Mouse (Mus musculus): ENCODE data around the gene Pfas. TPM values are rescaled to one million over a fixed set of nuclear protein-coding genes. Genes with fewer than 3 reads are reported as not detected.

The Pfas gene
- polyA plus RNA-seq, 1 experiment from 2014 or later = 13.7 TPM

- no peak overlapping the region for H3K4me3 ChIP-seq (ENCODE audit: low read depth, low read length)
- H3K36me3 ChIP-seq (ENCODE audit: control insufficient read depth, insufficient read depth) = no peaks in the 10 kb centered on the region
- no peaks in the 10 kb centered on the region for H3K4me1 ChIP-seq (ENCODE audit: control insufficient read depth, low read depth, low read length)
- no peak for ATAC-seq (ENCODE audit: low read depth)
- no peak overlapping the region for H3K4me2 ChIP-seq (ENCODE audit: low read depth, low read length)
- WGBS (ENCODE audit: insufficient replicate concordance) = 69% methylated on average over 1 of the region's 1 CpGs
- no peak overlapping the region for H3K27ac ChIP-seq (ENCODE audit: low read length)
- no peak overlapping the region for H3K9ac ChIP-seq (ENCODE audit: low read depth, low read length)
- H3K9me3 ChIP-seq (replicated peaks; ENCODE audit: control insufficient read depth, low read length) = no peaks in the 10 kb centered on the region
- peaks cover 38% of the 10 kb centered on the region for H3K27me3 ChIP-seq (ENCODE audit: control insufficient read depth, insufficient read depth, low read depth, low read length)
Measured at GRCm38 (mm10) chr11:68957971-68958370, 50.3 kb downstream of the Pfas start.

DNA sequence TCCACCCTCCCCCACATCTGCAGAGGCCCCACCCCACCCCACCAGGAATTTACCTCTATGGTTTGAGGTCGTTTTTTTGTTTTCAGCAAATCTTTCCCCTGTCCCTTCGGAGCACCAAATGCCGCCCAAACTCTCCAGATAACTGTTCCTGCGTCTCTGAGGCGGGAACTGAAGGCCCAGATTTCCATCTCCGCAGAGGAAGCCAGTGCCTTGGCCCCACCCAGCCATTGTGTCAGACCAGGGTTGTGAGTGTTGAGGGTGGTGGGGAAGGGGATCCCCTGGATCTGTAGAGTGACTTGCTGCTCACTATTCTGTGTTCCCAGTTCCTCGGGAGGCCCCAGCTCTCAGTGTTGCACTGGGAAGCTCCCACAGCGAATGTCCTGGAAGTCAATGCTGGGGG lies 51.0 kb downstream of the Pfas start, which contains the start of gene Arhgef15:
Gene Arhgef15 (minus strand): TSS at position 173 of the 400 bp plus-strand sequence.
- H3K4me1 ChIP-seq (ENCODE audit: control insufficient read depth, low read depth, low read length) = no peaks in the 10 kb centered on the region
- no peak within 1 kb of the TSS for H3K9ac ChIP-seq (ENCODE audit: low read depth, low read length)
- peaks cover 39% of the 10 kb centered on the region for H3K27me3 ChIP-seq (ENCODE audit: control insufficient read depth, insufficient read depth, low read depth, low read length)
- no peak within 1 kb of the TSS for H3K27ac ChIP-seq (ENCODE audit: low read length)
- no peaks in the 10 kb centered on the region for H3K9me3 ChIP-seq (replicated peaks; ENCODE audit: control insufficient read depth, low read length)
- WGBS (ENCODE audit: insufficient replicate concordance) = 27% methylated on average over 8 of the region's 8 CpGs
- peak within 1 kb of the TSS; percentile 6; the same call in 1 of the 2 replicates for H3K4me3 ChIP-seq (ENCODE audit: low read depth, low read length)
- no peak within 1 kb of the TSS for H3K4me2 ChIP-seq (ENCODE audit: low read depth, low read length)
- no peak for ATAC-seq (ENCODE audit: low read depth)
- H3K36me3 ChIP-seq (ENCODE audit: control insufficient read depth, insufficient read depth) = no peaks in the 10 kb centered on the region

- Histone ChIP-seq H3K4me2 (ENCODE audit: low read depth, low read length) (no peak overlapping the region), H3K27me3 (ENCODE audit: control insufficient read depth, insufficient read depth, low read depth, low read length) (peaks cover 39% of the 10 kb centered on the region)
Measured at GRCm38 (mm10) chr11:68956697-68957096, 51.6 kb downstream of the Pfas start.

GRCm38 (mm10) chr11:68956107-68956506 lies 52.2 kb downstream of the Pfas start:
- no peaks in the 10 kb centered on the region for H3K36me3 ChIP-seq (ENCODE audit: control insufficient read depth, insufficient read depth)
- no peaks in the 10 kb centered on the region for H3K4me1 ChIP-seq (ENCODE audit: control insufficient read depth, low read depth, low read length)
- no peaks in the 10 kb centered on the region for H3K9me3 ChIP-seq (replicated peaks; ENCODE audit: control insufficient read depth, low read length)
- H3K4me2 ChIP-seq (ENCODE audit: low read depth, low read length) = no peak overlapping the region
- WGBS (ENCODE audit: insufficient replicate concordance) = 20% methylated on average over 3 of the region's 3 CpGs
- H3K4me3 ChIP-seq (ENCODE audit: low read depth, low read length) = peak overlapping the region; percentile 6; the same call in 1 of the 2 replicates
- no peak for ATAC-seq (ENCODE audit: low read depth)
- peaks cover 39% of the 10 kb centered on the region for H3K27me3 ChIP-seq (ENCODE audit: control insufficient read depth, insufficient read depth, low read depth, low read length)
- no peak overlapping the region for H3K27ac ChIP-seq (ENCODE audit: low read length)
- no peak overlapping the region for H3K9ac ChIP-seq (ENCODE audit: low read depth, low read length)

More at GRCm38 (mm10) chr11:68956697-68957096, 51.6 kb downstream of the Pfas start:
- Histone ChIP-seq H3K4me1 (ENCODE audit: control insufficient read depth, low read depth, low read length) (no peaks in the 10 kb centered on the region), H3K4me3 (ENCODE audit: low read depth, low read length) (no peak overlapping the region), H3K27ac (ENCODE audit: low read length) (no peak overlapping the region), H3K9ac (ENCODE audit: low read depth, low read length) (no peak overlapping the region), H3K36me3 (ENCODE audit: control insufficient read depth, insufficient read depth) (no peaks in the 10 kb centered on the region), H3K9me3 (replicated peaks; ENCODE audit: control insufficient read depth, low read length) (no peaks in the 10 kb centered on the region)
- no peak for ATAC-seq (ENCODE audit: low read depth)
- WGBS (ENCODE audit: insufficient replicate concordance) = 29% methylated on average over 13 of the region's 13 CpGs

DNA sequence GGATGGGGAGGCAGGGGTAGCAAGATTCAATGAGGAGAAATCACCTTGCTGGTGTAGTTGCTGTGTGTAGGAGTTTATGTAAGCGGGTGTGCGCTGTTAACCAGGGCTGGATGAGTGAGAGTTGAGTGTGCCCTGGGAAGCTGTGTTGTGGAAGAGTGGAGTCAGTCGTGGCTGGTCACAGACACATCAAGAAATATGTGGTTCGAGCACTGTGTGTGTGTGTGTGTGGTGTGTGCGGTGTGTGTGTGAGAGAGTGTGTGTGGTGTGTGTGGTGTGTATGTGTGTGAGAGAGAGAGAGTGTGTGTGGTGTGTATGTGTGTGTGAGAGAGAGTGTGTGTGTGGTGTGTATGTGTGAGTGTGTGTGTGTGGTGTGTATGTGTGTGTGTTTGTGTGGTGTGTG lies 52.8 kb downstream of the Pfas start:
- H3K27ac ChIP-seq (ENCODE audit: low read length) = no peak overlapping the region
- no peak overlapping the region for H3K4me3 ChIP-seq (ENCODE audit: low read depth, low read length)
- no peaks in the 10 kb centered on the region for H3K36me3 ChIP-seq (ENCODE audit: control insufficient read depth, insufficient read depth)
- peaks cover 39% of the 10 kb centered on the region for H3K27me3 ChIP-seq (ENCODE audit: control insufficient read depth, insufficient read depth, low read depth, low read length)
- no peak overlapping the region for H3K9ac ChIP-seq (ENCODE audit: low read depth, low read length)
- H3K4me2 ChIP-seq (ENCODE audit: low read depth, low read length) = no peak overlapping the region
- H3K4me1 ChIP-seq (ENCODE audit: control insufficient read depth, low read depth, low read length) = no peaks in the 10 kb centered on the region
- ATAC-seq (ENCODE audit: low read depth) = no peak
- H3K9me3 ChIP-seq (replicated peaks; ENCODE audit: control insufficient read depth, low read length) = no peaks in the 10 kb centered on the region
- WGBS (ENCODE audit: insufficient replicate concordance) = 55% methylated on average over 5 of the region's 5 CpGs

DNA sequence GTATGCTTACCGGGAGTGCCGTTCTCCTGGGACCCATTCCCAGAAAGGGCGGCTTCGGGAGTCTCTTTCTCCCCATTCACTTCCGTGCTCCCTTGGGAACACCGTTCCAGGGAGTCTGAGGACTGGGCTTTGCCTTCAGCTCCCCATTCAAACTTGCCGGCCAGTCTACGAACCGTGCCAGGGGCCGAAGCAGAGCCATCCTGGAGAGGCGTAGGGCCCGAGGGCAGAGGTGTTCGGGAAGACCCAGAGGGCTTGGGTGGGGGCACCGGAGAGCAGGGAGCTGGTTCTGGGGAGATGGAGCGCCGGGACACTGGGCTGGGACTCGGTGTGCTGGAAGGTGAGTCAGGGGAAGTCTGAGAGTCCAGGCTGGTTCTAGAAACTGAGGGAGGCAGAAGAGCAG lies 53.9 kb downstream of the Pfas start:
- Histone ChIP-seq H3K27ac (ENCODE audit: low read length) (no peak overlapping the region), H3K4me1 (ENCODE audit: control insufficient read depth, low read depth, low read length) (no peaks in the 10 kb centered on the region), H3K4me2 (ENCODE audit: low read depth, low read length) (peak overlapping the region; percentile 36), H3K9me3 (replicated peaks; ENCODE audit: control insufficient read depth, low read length) (no peaks in the 10 kb centered on the region), H3K27me3 (ENCODE audit: control insufficient read depth, insufficient read depth, low read depth, low read length) (peaks cover 39% of the 10 kb centered on the region), H3K9ac (ENCODE audit: low read depth, low read length) (no peak overlapping the region), H3K36me3 (ENCODE audit: control insufficient read depth, insufficient read depth) (no peaks in the 10 kb centered on the region), H3K4me3 (ENCODE audit: low read depth, low read length) (peak overlapping the region; percentile 10)
- 4% methylated on average over 17 of the region's 17 CpGs for WGBS (ENCODE audit: insufficient replicate concordance)
- ATAC-seq (ENCODE audit: low read depth) = no peak

DNA sequence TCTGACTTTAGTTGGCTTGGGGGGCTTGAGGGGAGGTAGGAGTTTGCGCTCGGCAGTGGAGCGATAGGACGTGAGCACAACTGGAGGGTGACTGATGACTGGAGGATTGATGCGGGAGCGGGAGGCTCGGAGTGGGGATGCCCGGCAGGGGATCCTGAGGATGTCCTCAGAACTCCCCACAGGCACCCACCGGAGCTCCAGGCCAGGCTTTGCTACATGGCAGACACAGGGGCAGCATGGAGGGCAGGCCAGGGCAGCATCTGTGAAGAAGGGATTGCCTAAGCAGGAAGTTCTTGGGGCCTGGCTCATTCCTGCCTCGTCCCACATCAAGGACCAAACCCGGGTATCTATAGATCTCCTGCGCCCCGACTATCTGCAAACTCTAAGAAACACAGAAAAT lies 54.4 kb downstream of the Pfas start:
- H3K36me3 ChIP-seq (ENCODE audit: control insufficient read depth, insufficient read depth) = no peaks in the 10 kb centered on the region
- H3K9me3 ChIP-seq (replicated peaks; ENCODE audit: control insufficient read depth, low read length) = no peaks in the 10 kb centered on the region
- no peak overlapping the region for H3K27ac ChIP-seq (ENCODE audit: low read length)
- 26% methylated on average over 13 of the region's 13 CpGs for WGBS (ENCODE audit: insufficient replicate concordance)
- ATAC-seq (ENCODE audit: low read depth) = no peak
- H3K9ac ChIP-seq (ENCODE audit: low read depth, low read length) = no peak overlapping the region
- no peak overlapping the region for H3K4me2 ChIP-seq (ENCODE audit: low read depth, low read length)
- H3K4me3 ChIP-seq (ENCODE audit: low read depth, low read length) = peak overlapping the region; percentile 10
- H3K27me3 ChIP-seq (ENCODE audit: control insufficient read depth, insufficient read depth, low read depth, low read length) = peaks cover 39% of the 10 kb centered on the region
- no peaks in the 10 kb centered on the region for H3K4me1 ChIP-seq (ENCODE audit: control insufficient read depth, low read depth, low read length)

GRCm38 (mm10) chr11:68947542-68947993 lies 60.7 kb downstream of the Pfas start:
- Histone ChIP-seq H3K4me3 (ENCODE audit: low read depth, low read length) (no peak overlapping the region), H3K9me3 (replicated peaks; ENCODE audit: control insufficient read depth, low read length) (no peaks in the 10 kb centered on the region), H3K4me2 (ENCODE audit: low read depth, low read length) (no peak overlapping the region), H3K27me3 (ENCODE audit: control insufficient read depth, insufficient read depth, low read depth, low read length) (peaks cover 2% of the 10 kb centered on the region; the same call in 1 of the 2 replicates), H3K27ac (ENCODE audit: low read length) (no peak overlapping the region), H3K36me3 (ENCODE audit: control insufficient read depth, insufficient read depth) (no peaks in the 10 kb centered on the region), H3K9ac (ENCODE audit: low read depth, low read length) (no peak overlapping the region), H3K4me1 (ENCODE audit: control insufficient read depth, low read depth, low read length) (no peaks in the 10 kb centered on the region)
- WGBS (ENCODE audit: insufficient replicate concordance) = 49% methylated on average over 12 of the region's 12 CpGs
- ATAC-seq (ENCODE audit: low read depth) = no peak

- no peak overlapping the region for H3K4me2 ChIP-seq (ENCODE audit: low read depth, low read length)
- H3K27me3 ChIP-seq (ENCODE audit: control insufficient read depth, insufficient read depth, low read depth, low read length) = peaks cover 2% of the 10 kb centered on the region; the same call in 1 of the 2 replicates
- no peak for ATAC-seq (ENCODE audit: low read depth)
- no peak overlapping the region for H3K4me3 ChIP-seq (ENCODE audit: low read depth, low read length)
- 37% methylated on average over 16 of the region's 16 CpGs for WGBS (ENCODE audit: insufficient replicate concordance)
- H3K9me3 ChIP-seq (replicated peaks; ENCODE audit: control insufficient read depth, low read length) = no peaks in the 10 kb centered on the region
- H3K36me3 ChIP-seq (ENCODE audit: control insufficient read depth, insufficient read depth) = no peaks in the 10 kb centered on the region
- H3K9ac ChIP-seq (ENCODE audit: low read depth, low read length) = no peak overlapping the region
- H3K27ac ChIP-seq (ENCODE audit: low read length) = no peak overlapping the region
- no peaks in the 10 kb centered on the region for H3K4me1 ChIP-seq (ENCODE audit: control insufficient read depth, low read depth, low read length)
Measured at GRCm38 (mm10) chr11:68946806-68947440, 61.3 kb downstream of the Pfas start.

All from liver, embryonic 16.5 days (tissue).